Mouse (Mus musculus): ENCODE measurements around the gene Atp6v1e1. TPM values are rescaled to one million over a fixed set of nuclear protein-coding genes. Genes with fewer than 3 reads are reported as not detected.
A peak's percentile ranks its signal among the peaks of the same experiment; 100 is the strongest.

The Atp6v1e1 gene
- polyA plus RNA-seq, 1 experiment: 322 TPM

GRCm38 (mm10) chr6:120796111-120796510, 26.5 kb downstream of the Atp6v1e1 start:
- Histone ChIP-seq H3K4me1 (ENCODE audit: control insufficient read depth, insufficient read depth, low read length) (peaks cover 65% of the 10 kb centered on the region), H3K27ac (ENCODE audit: insufficient read depth, low read depth, low read length) (peak overlapping the region; percentile 55), H3K4me3 (ENCODE audit: insufficient read depth, low read length) (no peak overlapping the region)
- TF ChIP-seq POLR2A (IDR thresholded peaks at IDR 0.05; ENCODE audit: borderline replicate concordance, low read depth, low read length) (no peak), CTCF (IDR thresholded peaks at IDR 0.05; ENCODE audit: low read depth, low read length) (no peak)

- no peak overlapping the region for H3K4me3 ChIP-seq (ENCODE audit: insufficient read depth, low read length)
- H3K27ac ChIP-seq (ENCODE audit: insufficient read depth, low read depth, low read length): peak overlapping the region; percentile 76
- TF ChIP-seq CTCF (IDR thresholded peaks at IDR 0.05; ENCODE audit: low read depth, low read length) (no peak), POLR2A (IDR thresholded peaks at IDR 0.05; ENCODE audit: borderline replicate concordance, low read depth, low read length) (no peak)
- H3K4me1 ChIP-seq (ENCODE audit: control insufficient read depth, insufficient read depth, low read length): peaks cover 65% of the 10 kb centered on the region
Measured at GRCm38 (mm10) chr6:120795422-120796086, 27.0 kb downstream of the Atp6v1e1 start.

GRCm38 (mm10) chr6:120792947-120793346, 29.6 kb downstream of the Atp6v1e1 start:
- Histone ChIP-seq H3K4me3 (ENCODE audit: insufficient read depth, low read length) (no peak overlapping the region), H3K4me1 (ENCODE audit: control insufficient read depth, insufficient read depth, low read length) (peaks cover 59% of the 10 kb centered on the region), H3K27ac (ENCODE audit: insufficient read depth, low read depth, low read length) (no peak overlapping the region)
- TF ChIP-seq POLR2A (IDR thresholded peaks at IDR 0.05; ENCODE audit: borderline replicate concordance, low read depth, low read length) (no peak), CTCF (IDR thresholded peaks at IDR 0.05; ENCODE audit: low read depth, low read length) (no peak; the same call in 1 of the 2 replicates)

DNA sequence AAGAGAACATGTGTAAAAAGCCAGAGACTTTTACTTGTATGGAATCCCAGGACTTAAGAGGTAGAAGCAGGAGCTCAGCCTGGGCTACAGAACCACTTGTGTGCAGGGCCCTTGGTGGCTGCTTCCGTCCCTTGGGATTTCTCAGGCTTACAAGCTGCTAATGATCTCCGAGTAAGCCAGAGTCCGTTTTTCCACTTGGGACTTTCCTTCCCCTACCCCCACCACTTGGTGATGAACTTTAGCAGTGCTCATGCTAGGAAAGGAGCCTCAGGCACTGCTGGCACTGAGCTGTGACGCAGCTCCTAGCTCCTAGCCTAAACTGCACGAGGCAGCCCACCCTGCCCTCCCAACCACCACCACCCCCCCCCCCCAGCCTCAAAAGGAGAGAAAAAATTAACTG, 31.9 kb downstream of the Atp6v1e1 start:
- no peak overlapping the region for H3K27ac ChIP-seq (ENCODE audit: insufficient read depth, low read depth, low read length)

GRCm38 (mm10) chr6:120790153-120790552, 32.4 kb downstream of the Atp6v1e1 start:
- Histone ChIP-seq H3K4me3 (ENCODE audit: insufficient read depth, low read length) (no peak overlapping the region), H3K27ac (ENCODE audit: insufficient read depth, low read depth, low read length) (no peak overlapping the region), H3K4me1 (ENCODE audit: control insufficient read depth, insufficient read depth, low read length) (peaks cover 62% of the 10 kb centered on the region)
- TF ChIP-seq CTCF (IDR thresholded peaks at IDR 0.05; ENCODE audit: low read depth, low read length) (no peak), POLR2A (IDR thresholded peaks at IDR 0.05; ENCODE audit: borderline replicate concordance, low read depth, low read length) (no peak)

More for the DNA sequence above, 31.9 kb downstream of the Atp6v1e1 start:
- Histone ChIP-seq H3K4me3 (ENCODE audit: insufficient read depth, low read length) (no peak overlapping the region), H3K4me1 (ENCODE audit: control insufficient read depth, insufficient read depth, low read length) (peaks cover 59% of the 10 kb centered on the region)
- no peak for TF ChIP-seq CTCF (IDR thresholded peaks at IDR 0.05; ENCODE audit: low read depth, low read length)
- no peak for TF ChIP-seq POLR2A (IDR thresholded peaks at IDR 0.05; ENCODE audit: borderline replicate concordance, low read depth, low read length)

- TF ChIP-seq POLR2A (IDR thresholded peaks at IDR 0.05; ENCODE audit: borderline replicate concordance, low read depth, low read length): no peak
- TF ChIP-seq CTCF (IDR thresholded peaks at IDR 0.05; ENCODE audit: low read depth, low read length): no peak
- Histone ChIP-seq H3K27ac (ENCODE audit: insufficient read depth, low read depth, low read length) (peak overlapping the region; percentile 83), H3K4me1 (ENCODE audit: control insufficient read depth, insufficient read depth, low read length) (peaks cover 67% of the 10 kb centered on the region)
Measured at GRCm38 (mm10) chr6:120788904-120789303, 33.7 kb downstream of the Atp6v1e1 start.

DNA sequence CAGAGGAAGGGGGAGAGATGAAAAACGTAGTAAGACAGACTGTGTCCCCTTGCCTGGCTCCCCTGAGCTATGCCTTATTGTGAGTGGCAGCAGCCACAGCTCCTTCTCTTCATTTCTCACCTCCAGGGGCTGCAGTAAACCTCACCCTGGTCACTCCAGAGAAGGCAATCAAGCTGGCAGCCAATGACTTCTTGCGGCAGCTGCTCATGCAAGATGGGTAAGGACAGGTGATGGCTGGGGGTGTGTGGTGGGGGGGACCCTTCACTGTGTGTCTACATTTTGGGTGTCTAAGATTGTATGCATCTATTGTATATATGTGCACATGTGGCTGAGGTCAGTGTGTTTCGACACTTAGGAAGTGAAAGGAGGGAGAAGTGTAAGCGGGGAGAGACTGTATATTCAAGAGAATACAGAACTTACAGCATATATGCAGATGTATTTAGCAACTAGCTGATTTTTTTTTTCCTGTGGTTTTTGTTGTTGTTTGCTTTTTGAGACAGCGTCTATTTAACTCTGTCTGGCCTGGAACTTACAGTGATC, 34.5 kb downstream of the Atp6v1e1 start:
- TF ChIP-seq CTCF (IDR thresholded peaks at IDR 0.05; ENCODE audit: low read depth, low read length) (no peak), POLR2A (IDR thresholded peaks at IDR 0.05; ENCODE audit: borderline replicate concordance, low read depth, low read length) (no peak)
- Histone ChIP-seq H3K27ac (ENCODE audit: insufficient read depth, low read depth, low read length) (peak overlapping the region; percentile 83), H3K4me1 (ENCODE audit: control insufficient read depth, insufficient read depth, low read length) (peaks cover 66% of the 10 kb centered on the region), H3K4me3 (ENCODE audit: insufficient read depth, low read length) (no peak overlapping the region)

More at GRCm38 (mm10) chr6:120788904-120789303, 33.7 kb downstream of the Atp6v1e1 start:
- no peak overlapping the region for H3K4me3 ChIP-seq (ENCODE audit: insufficient read depth, low read length)

DNA sequence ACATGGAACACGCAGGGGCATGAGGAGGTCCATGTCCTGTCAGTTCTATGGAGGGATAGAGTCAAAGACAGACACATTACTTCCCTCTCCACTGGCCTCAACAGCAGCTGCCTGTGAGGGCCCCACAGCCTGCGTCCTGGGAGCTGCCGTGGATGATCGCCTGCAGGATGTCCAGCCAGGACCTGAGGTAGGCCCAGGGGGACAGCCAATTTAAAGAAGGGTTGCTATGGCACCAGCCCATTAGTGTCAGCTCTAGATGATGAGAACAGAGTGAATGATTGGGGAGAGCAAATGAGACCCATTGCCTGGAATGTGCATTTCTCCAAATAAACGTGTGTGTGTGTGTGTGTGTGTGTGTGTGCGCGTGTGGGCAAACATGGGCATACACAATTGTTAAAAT, 38.2 kb downstream of the Atp6v1e1 start:
- H3K4me3 ChIP-seq (ENCODE audit: insufficient read depth, low read length): no peak overlapping the region
- H3K4me1 ChIP-seq (ENCODE audit: control insufficient read depth, insufficient read depth, low read length): peaks cover 64% of the 10 kb centered on the region
- TF ChIP-seq POLR2A (IDR thresholded peaks at IDR 0.05; ENCODE audit: borderline replicate concordance, low read depth, low read length): no peak
- no peak for TF ChIP-seq CTCF (IDR thresholded peaks at IDR 0.05; ENCODE audit: low read depth, low read length)

DNA sequence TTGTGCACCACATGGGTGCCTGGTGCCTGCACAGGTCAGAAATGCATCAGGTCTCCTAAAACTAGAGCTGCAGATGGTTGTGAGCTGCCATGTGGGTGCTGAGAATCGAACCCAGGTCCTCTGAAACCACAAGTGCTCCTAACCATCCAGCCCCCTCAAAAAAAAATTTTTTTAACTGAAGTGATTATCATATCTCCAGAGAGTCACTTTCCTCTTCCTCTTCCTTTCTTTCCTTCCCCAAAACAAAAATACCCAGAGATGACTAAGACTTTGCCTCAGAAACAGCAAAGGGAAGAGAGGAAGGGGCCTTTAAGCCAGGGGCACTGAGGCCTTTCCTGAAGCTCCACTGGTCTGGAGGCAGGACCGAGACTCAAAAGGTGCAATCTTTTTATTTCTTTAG, 39.6 kb downstream of the Atp6v1e1 start:
- peaks cover 55% of the 10 kb centered on the region for H3K4me1 ChIP-seq (ENCODE audit: control insufficient read depth, insufficient read depth, low read length)
- TF ChIP-seq CTCF (IDR thresholded peaks at IDR 0.05; ENCODE audit: low read depth, low read length) (no peak), POLR2A (IDR thresholded peaks at IDR 0.05; ENCODE audit: borderline replicate concordance, low read depth, low read length) (no peak)
- no peak overlapping the region for H3K4me3 ChIP-seq (ENCODE audit: insufficient read depth, low read length)
- peak overlapping the region; percentile 75 for H3K27ac ChIP-seq (ENCODE audit: insufficient read depth, low read depth, low read length)

More for the DNA sequence above, 38.2 kb downstream of the Atp6v1e1 start:
- peak overlapping the region; percentile 58 for H3K27ac ChIP-seq (ENCODE audit: insufficient read depth, low read depth, low read length)

GRCm38 (mm10) chr6:120778226-120778625, 44.4 kb downstream of the Atp6v1e1 start:
- no peak overlapping the region for H3K27ac ChIP-seq (ENCODE audit: insufficient read depth, low read depth, low read length)
- no peak for TF ChIP-seq CTCF (IDR thresholded peaks at IDR 0.05; ENCODE audit: low read depth, low read length)
- no peak for TF ChIP-seq POLR2A (IDR thresholded peaks at IDR 0.05; ENCODE audit: borderline replicate concordance, low read depth, low read length)
- no peak overlapping the region for H3K4me3 ChIP-seq (ENCODE audit: insufficient read depth, low read length)
- H3K4me1 ChIP-seq (ENCODE audit: control insufficient read depth, insufficient read depth, low read length): peaks cover 36% of the 10 kb centered on the region

Data from bone marrow macrophage, adult 2 months (primary cell).